Mouse (Mus musculus) embryo, embryonic 11.5 days (tissue): Measurements from ENCODE around the gene Vps51.

Source experiments
- DNase-seq: peaks from one replicate; pipeline ENCODE4 v3.0.0-alpha.2; 2012; ENCODE audit warnings: low read depth, low spot score

Vps51 gene

GRCm38 (mm10) chr19:6076564-6077393, at the start of gene Vps51:
Vps51 (minus strand) TSS chr19:6077231.
- peak; percentile 81 for DNase-seq

GRCm38 (mm10) chr19:6126289-6126688, 49.3 kb upstream of the Vps51 start:
- DNase-seq, result no peak

GRCm38 (mm10) chr19:6124898-6125297, 47.9 kb upstream of the Vps51 start:
- no peak for DNase-seq

GRCm38 (mm10) chr19:6123330-6123729, 46.3 kb upstream of the Vps51 start:
- DNase-seq, result no peak

GRCm38 (mm10) chr19:6121761-6122160, 44.7 kb upstream of the Vps51 start:
- no peak for DNase-seq

GRCm38 (mm10) chr19:6118677-6119185, 41.7 kb upstream of the Vps51 start:
- no peak for DNase-seq

- peak; percentile 91 for DNase-seq
These were observed 41.1 kb upstream of the Vps51 start, which contains the start of gene Sac3d1 for GRCm38 (mm10) chr19:6117986-6118676. Sac3d1 (minus strand) TSS chr19:6118650.

GRCm38 (mm10) chr19:6117346-6117985, 40.4 kb upstream of the Vps51 start:
- no peak for DNase-seq

GRCm38 (mm10) chr19:6116113-6116850, 39.3 kb upstream of the Vps51 start:
- DNase-seq, result no peak

- DNase-seq, result no peak
These were observed 36.1 kb upstream of the Vps51 start for GRCm38 (mm10) chr19:6113116-6113515.

GRCm38 (mm10) chr19:6105586-6105985, 28.6 kb upstream of the Vps51 start, which contains the start of gene Naaladl1:
Naaladl1 (plus strand) TSS chr19:6105782.
- DNase-seq, result no peak

- no peak for DNase-seq
These were observed 27.4 kb upstream of the Vps51 start for GRCm38 (mm10) chr19:6104476-6104875.

- DNase-seq, result no peak
These were observed 25.3 kb upstream of the Vps51 start for GRCm38 (mm10) chr19:6102169-6102853.

GRCm38 (mm10) chr19:6101186-6101585, 24.2 kb upstream of the Vps51 start:
- no peak for DNase-seq

GRCm38 (mm10) chr19:6097847-6098246, 20.8 kb upstream of the Vps51 start:
- no peak for DNase-seq

- DNase-seq, result no peak
These were observed 17.1 kb upstream of the Vps51 start, which contains the start of gene AC131692.1 for GRCm38 (mm10) chr19:6094119-6094518. AC131692.1 (plus strand) TSS chr19:6094419.

GRCm38 (mm10) chr19:6088841-6089240, 11.8 kb upstream of the Vps51 start:
- DNase-seq, result no peak

- peak; percentile 55 for DNase-seq
These were observed 8.4 kb upstream of the Vps51 start for GRCm38 (mm10) chr19:6085417-6085879.

- peak; percentile 98 for DNase-seq
These were observed 7.6 kb upstream of the Vps51 start, which contains the start of the genes Zfpl1 and Cdca5 for GRCm38 (mm10) chr19:6084478-6085248. Zfpl1 (minus strand) TSS chr19:6084956. Cdca5 (plus strand) TSS chr19:6084983.

GRCm38 (mm10) chr19:6082156-6082555, 5.1 kb upstream of the Vps51 start, which contains the start of gene Gm28374:
Gm28374 (minus strand) TSS chr19:6082256.
- DNase-seq, result no peak
